Mouse (Mus musculus) B cell, adult 2 months (primary cell): Measurements from ENCODE around the gene Zfp786.
A peak's percentile ranks its signal among the peaks of the same experiment; 100 is the strongest.

Experiments
- DNase-seq, 2 experiments: peaks; one replicate each; pipeline ENCODE4 v3.0.0; 2022

Zfp786 gene

GRCm38 (mm10) chr6:47819626-47820325 is 10.9 kb downstream of the Zfp786 start:
- DNase-seq = no peak

GRCm38 (mm10) chr6:47818721-47819120 is 11.9 kb downstream of the Zfp786 start:
- DNase-seq = no peak

DNA sequence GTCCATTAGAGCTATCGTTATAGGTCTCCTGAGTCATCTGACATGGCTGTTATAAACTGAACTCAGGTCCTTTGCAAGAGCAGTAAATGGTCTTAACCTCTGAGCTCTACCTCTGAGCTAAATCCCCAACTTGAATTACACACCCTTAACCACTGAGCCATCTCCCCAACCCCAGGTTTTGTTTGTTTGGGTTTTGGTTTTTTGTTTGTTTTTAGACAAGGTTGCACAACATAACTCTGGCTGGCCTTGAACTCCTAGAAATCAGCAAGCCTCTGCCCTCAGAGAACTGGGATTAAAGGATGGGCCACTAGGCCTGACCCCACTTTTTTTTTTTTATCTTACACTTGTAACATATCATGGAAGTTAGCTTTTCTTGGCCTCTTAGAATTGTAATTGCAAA is 14.5 kb downstream of the Zfp786 start:
- no peak for DNase-seq

DNA sequence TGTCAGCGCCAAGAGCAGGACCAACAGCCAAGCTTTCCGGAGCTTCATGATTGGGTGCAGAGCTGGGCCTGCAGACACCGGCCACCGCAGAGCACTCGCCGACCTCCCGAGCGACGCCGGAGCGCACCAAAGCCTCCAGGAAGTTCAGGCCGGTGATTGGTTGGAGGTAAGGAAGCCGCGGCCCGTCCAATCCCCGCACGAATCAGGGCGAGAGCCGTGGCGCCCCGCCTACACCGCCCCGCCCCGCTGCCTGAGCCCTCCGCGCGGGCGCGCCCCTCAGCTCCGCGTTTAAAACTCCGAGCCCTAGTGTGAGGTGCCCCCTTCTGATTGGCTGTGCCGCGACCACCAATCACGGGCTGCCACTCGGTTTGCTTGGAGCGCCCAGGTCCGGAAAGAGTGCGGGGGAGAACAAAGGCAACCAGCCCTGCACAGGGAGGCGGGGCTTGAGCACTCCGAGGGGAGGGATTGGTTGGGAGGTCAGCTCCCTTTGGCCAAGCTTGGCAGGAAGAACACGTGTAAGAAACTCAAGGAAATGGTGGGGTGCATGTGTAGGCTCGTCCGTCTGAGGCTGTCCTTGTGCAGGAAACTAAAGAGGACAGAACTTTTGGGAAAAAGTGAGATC is 17.3 kb downstream of the Zfp786 start, which contains the start of gene Pdia4:
Gene Pdia4, minus strand, starts transcription at position 174 of the 622 bp plus-strand sequence.
- DNase-seq = peak; percentile 98

DNA sequence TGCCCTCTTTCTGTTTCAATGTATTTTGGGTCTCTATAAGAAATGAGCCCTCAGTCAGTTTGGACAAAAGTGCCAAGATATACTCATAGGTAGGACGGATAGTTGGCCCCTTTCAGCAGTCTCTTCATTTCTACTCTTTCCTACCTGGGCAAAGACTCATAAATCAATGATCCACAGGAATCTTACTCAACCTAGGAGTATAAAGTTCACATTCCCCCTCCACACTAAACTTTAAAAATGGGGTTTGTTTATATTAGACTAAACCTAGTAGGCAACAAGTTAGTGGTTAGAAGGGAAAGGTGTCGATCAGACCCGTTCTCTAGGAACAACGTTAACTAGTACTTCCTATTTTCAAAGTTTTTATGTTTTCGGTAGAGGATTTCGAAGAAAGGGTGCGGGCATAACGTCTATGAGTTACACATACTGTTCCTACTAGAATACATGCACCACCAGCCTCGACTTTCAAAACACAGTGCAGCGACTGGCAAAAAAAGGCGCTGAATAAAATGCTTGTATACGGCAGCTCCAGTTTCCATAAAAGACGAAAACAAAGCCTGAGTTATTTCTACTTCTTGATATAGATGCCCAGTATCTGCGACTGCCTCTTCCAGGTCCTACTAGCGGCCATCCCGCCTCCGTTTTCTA is 18.3 kb downstream of the Zfp786 start:
- no peak for DNase-seq

DNA sequence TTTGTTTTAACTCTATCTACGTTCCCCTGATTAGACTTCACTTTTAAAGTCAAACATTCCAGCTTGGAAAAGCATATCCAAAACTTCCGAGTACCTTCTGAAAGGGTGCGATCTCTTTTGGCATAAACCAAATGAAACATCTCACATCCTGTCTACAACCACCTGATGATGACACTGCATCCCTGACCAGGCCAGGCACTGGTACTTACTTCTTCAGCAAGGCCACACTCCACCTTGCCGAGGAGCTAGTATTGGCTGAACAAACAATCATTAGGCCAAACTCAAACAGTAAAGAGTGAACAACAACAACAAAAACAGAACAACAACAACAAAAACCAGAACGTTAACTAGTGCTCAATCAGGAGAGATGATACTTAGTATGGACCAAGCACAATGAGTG is 19.3 kb downstream of the Zfp786 start:
- DNase-seq = peak in 1 of 2 experiments; percentile 17

DNA sequence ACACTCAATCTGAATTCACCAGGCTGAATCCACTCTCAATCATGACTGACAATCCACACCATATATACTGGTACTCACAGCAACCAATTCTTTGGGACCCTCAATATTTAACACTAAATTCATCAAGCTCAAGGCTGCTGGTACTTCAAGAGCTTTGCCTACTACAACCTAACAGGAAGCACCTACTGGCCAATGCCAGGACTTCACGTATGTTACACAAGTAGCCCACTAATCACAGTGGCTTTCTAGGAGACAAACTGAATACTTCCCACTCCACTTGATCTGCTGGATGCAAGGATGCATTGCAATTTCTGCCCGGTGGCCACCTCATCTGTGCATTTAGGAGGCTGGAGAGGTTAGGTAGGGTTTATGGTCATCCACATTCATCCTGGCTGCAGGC is 20.5 kb downstream of the Zfp786 start:
- peak; percentile 31 to 35 for DNase-seq

- DNase-seq = no peak
These were observed 21.6 kb downstream of the Zfp786 start for GRCm38 (mm10) chr6:47809053-47809452.

DNA sequence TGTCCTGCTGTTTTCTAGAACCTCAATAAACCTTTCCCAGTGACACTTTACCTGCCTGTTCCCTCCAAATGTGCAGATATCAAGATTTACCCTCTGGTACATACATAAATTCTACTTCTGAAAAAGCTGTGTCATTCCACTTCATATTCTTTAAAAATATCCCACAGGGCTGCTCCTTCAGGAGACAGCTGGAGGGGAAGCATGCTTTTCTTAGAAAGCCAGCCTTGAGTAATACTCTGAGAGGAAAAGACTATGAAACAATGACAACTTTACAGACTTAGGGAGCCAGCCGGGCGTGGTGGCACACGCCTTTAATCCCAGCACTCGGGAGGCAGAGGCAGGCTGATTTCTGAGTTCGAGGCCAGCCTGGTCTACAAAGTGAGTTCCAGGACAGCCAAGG is 22.1 kb downstream of the Zfp786 start:
- no peak for DNase-seq

- no peak for DNase-seq
These were observed 23.2 kb downstream of the Zfp786 start for GRCm38 (mm10) chr6:47807419-47807818.

DNA sequence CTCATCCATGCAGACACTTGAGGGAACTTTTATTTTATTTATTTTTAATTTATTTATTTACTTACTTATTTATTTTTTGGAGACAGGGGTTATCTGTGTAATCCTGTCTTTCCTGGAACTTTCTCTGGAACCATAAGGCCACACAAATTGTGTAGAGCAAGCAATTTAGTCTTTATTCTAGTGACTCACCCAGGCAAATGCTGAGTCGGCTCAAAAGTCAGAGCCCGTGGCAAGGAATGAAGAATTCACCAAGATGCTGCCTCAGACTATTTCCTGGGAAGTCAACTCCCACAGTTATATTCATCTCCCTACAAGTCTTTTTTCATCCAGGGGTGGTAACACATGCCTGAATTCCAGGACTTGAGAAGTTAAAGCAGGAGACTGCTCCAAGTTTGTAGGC is 25.1 kb downstream of the Zfp786 start:
- no peak for DNase-seq

GRCm38 (mm10) chr6:47799079-47799478 is 31.6 kb downstream of the Zfp786 start:
- DNase-seq = peak; percentile 80 to 84

- peak; percentile 40 to 43 for DNase-seq
These were observed 36.4 kb downstream of the Zfp786 start for GRCm38 (mm10) chr6:47794106-47794830.

- DNase-seq = no peak
These were observed 37.4 kb downstream of the Zfp786 start for GRCm38 (mm10) chr6:47793284-47793683.

DNA sequence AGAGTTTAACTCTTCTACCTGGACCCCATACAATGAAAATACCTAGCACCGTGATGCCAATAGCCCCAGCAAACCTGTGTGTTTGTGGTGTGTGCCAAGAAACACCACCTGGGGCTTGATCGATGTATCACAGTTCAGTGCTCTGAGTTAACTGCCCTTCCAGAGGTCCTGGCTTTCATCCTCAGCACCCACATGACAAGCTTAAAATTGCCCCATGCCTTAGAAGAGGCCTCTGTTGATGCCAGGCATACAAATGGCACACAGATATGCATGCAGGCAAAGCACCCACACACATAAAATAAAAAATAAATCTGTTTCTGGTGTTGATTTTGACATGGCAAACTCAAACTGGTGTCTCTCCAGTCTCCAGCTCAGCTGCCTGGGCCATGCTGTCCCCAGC is 38.1 kb downstream of the Zfp786 start:
- no peak for DNase-seq

DNA sequence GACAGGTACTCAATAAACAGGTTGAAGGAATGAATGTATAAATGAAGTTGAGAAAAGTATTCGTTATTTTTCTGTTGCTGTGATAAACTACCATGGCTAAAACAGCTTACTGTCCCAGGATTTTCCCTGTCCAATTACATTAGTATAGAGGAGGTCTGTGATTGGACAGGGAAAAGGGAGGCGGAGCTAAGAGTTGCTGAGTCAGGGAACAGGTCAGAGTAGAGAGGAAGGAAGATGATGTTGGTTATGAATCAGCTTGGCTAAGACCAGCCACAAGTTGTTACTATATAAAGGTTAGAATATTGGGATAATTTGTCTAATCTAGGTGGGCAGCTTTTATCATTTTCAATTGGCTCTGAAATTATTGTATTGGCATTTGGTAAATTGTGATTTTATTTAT is 39.9 kb downstream of the Zfp786 start:
- peak in 1 of 2 experiments; percentile 42 for DNase-seq

DNA sequence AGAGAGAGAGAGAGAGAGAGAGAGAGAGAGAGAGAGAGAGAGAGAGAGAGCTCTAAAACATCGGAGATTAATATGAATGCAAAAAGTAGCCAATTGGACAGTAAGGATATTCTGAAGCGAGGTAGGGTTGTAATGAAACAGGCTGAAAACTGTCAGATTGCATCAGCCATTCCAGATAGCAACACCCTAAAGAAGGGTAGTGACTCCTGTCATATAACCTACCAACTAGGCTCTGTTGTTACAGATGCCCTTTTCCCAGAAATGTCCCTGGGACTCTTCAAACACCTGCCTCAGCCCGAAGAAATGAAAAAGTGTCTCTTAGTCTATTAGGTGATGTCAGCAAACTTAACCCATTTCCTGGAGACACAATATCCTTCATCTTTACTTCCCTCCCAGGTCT is 41.8 kb downstream of the Zfp786 start:
- no peak for DNase-seq

DNA sequence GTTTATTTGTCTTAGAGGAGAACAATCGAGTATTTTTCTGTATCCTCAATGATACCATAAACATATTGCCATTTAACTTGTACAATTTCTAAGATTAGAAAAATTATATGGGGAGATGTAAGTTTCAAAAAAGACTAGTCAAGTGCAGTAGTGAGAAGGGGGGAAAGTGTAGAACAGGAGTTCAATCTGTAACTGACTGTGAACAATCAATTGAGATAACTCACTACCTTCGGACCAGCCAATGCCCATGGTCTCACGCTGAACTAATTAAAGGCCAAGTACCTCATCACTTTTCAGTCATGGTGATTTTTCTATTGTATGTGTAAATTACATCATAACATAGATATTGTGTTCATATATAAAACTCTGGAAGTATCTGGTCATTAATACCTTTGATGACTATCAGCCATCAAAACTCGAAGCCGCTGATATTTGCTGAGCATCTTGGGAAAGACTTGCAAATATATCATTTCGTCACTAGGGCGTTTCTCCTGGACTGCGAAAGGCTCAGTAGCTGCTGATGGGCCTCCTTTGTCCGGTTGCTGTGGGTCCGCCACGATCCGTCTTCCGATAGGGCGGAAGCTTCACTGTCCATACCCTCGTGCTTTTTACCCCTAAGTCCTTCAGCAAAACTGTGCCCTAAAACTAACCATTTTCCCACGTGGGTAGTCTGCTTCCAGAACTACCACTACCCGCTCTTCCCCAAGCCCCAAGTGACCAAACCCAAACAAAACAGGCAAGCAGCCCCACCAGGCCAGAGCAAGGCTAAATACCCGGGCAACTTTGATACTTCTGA is 42.5 kb downstream of the Zfp786 start:
- DNase-seq = peak; percentile 78 to 83

GRCm38 (mm10) chr6:47784707-47785412 is 45.8 kb downstream of the Zfp786 start:
- no peak for DNase-seq

DNA sequence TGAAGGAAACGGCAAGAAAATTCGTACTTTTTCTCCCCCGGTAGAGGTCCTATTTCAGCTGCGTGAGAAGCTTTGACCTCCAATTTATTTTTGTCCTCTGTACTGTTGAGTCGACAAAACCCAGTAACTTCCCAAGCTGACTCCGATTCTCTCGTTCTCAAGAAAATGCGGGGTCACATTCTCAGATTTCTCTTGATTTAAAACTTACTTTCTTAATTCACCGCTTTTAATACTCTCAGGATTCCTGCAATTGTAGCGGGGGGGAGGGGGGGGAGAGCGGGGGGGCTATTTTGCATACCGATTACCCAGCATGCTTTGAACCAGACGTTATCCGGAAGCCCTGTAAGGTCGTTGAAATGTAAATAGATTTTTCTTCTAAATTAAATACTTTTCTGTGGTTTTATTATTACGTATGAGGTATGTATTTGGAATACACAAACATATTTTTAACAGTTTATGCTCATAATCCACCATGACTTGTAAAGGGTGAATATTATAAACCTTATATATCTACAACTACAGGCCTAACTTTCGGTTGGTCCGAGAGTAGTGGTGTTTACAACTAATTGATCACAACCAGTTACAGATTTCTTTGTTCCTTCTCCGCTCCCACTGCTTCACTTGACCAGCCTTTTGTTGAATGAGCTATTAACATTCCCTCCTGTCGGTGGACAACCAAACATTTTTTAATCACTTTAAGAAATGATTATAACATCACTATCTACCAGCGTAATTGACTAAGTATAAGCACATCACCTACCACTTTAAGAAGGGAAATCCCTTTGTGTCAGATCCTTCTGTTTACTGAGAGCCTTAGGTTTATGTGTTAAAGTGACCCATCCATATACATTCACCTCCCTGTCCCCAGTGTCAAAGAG is 49.3 kb downstream of the Zfp786 start:
- DNase-seq = peak; percentile 69

DNA sequence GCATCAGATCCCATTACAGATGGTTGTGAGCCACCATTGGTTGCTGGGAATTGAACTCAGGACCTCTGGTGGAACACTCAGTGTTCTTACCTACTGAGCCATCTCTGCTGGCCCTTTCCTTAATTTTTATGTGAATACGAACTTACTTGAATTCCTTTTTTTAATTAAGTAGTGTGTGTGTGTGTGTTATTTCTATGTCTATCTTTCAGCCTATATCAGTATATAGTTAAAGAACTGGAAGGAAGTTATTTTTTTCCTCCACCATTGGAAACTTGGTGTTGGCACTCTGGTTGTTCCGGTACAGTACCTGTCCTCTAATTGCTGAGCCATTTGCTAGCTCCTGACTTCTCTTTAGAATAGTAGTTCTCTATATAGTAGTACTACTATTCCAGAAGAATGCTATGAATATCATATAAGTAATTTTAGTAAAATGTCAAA is 50.1 kb downstream of the Zfp786 start:
- DNase-seq = peak in 1 of 2 experiments; percentile 26
